Mouse (Mus musculus) layer of hippocampus, adult 18-20 months (tissue): ENCODE data around the gene Setd1b. TPM values are rescaled to one million over a fixed set of nuclear protein-coding genes. Genes with fewer than 3 reads are reported as not detected.

Experiments used
- DNase-seq, 2 experiments: peaks; one replicate each; pipeline ENCODE4 v3.0.0; 2022; ENCODE audit warnings: low spot score in 2 of 2
- total RNA-seq, 2 experiments: library from RNA; stranded (reverse); gene quantifications; 2 replicates each; pipeline ENCODE4 v1.2.3; 2021

Gene Setd1b
- total RNA-seq, 2 experiments from 2014 or later = 34.8 to 37.4 TPM

- DNase-seq = no peak
These were observed 14.8 kb downstream of the Setd1b start for GRCm38 (mm10) chr5:123156763-123157162.

GRCm38 (mm10) chr5:123157972-123158371, 16.0 kb downstream of the Setd1b start:
- DNase-seq = no peak

- no peak for DNase-seq
These were observed 17.5 kb downstream of the Setd1b start for GRCm38 (mm10) chr5:123159446-123159845.

- DNase-seq = no peak
These were observed 17.9 kb downstream of the Setd1b start for GRCm38 (mm10) chr5:123159866-123160265.

- no peak for DNase-seq
These were observed 18.3 kb downstream of the Setd1b start for GRCm38 (mm10) chr5:123160341-123160740.

GRCm38 (mm10) chr5:123162942-123163341, 20.9 kb downstream of the Setd1b start:
- no peak for DNase-seq

- no peak for DNase-seq
These were observed 24.4 kb downstream of the Setd1b start for GRCm38 (mm10) chr5:123166437-123166836.

- no peak for DNase-seq
These were observed 25.6 kb downstream of the Setd1b start for GRCm38 (mm10) chr5:123167591-123167990.

GRCm38 (mm10) chr5:123169284-123169683, 27.3 kb downstream of the Setd1b start, which contains the start of gene Psmd9:
TSS of gene Psmd9 (plus strand) at chr5:123169413.
- no peak for DNase-seq

- DNase-seq = no peak
These were observed 28.4 kb downstream of the Setd1b start for GRCm38 (mm10) chr5:123170365-123170764.

- DNase-seq = peak in 1 of 2 experiments; percentile 80
These were observed 29.8 kb downstream of the Setd1b start for GRCm38 (mm10) chr5:123171646-123172350.

GRCm38 (mm10) chr5:123178792-123179191, 36.8 kb downstream of the Setd1b start:
- DNase-seq = no peak

GRCm38 (mm10) chr5:123180390-123180789, 38.4 kb downstream of the Setd1b start:
- DNase-seq = no peak

- no peak for DNase-seq
These were observed 39.5 kb downstream of the Setd1b start for GRCm38 (mm10) chr5:123181536-123181935.

GRCm38 (mm10) chr5:123182651-123183050, 40.7 kb downstream of the Setd1b start, which contains the start of gene Hpd:
TSS of gene Hpd (minus strand) at chr5:123182727.
- no peak for DNase-seq

GRCm38 (mm10) chr5:123185966-123186365, 44.0 kb downstream of the Setd1b start:
- no peak for DNase-seq

GRCm38 (mm10) chr5:123187306-123187705, 45.3 kb downstream of the Setd1b start:
- no peak for DNase-seq

GRCm38 (mm10) chr5:123190912-123191311, 48.9 kb downstream of the Setd1b start:
- DNase-seq = no peak

- no peak for DNase-seq
These were observed 49.4 kb downstream of the Setd1b start for GRCm38 (mm10) chr5:123191427-123191826.

- DNase-seq = no peak
These were observed 50.7 kb downstream of the Setd1b start for GRCm38 (mm10) chr5:123192606-123193150.

- no peak for DNase-seq
These were observed 51.4 kb downstream of the Setd1b start for GRCm38 (mm10) chr5:123193436-123193835.

GRCm38 (mm10) chr5:123194856-123195255, 52.9 kb downstream of the Setd1b start:
- DNase-seq = no peak

- DNase-seq = peak in 1 of 2 experiments; percentile 20
These were observed 53.6 kb downstream of the Setd1b start for GRCm38 (mm10) chr5:123195500-123196000.
